Mouse (Mus musculus): ENCODE results near the gene Fbn1. TPM values are rescaled to one million over a fixed set of nuclear protein-coding genes. Genes with fewer than 3 reads are reported as not detected.

Fbn1 gene
- polyA plus RNA-seq, 1 experiment, result 3.5 TPM

- Histone ChIP-seq H3K4me3 (replicated peaks; ENCODE audit: control insufficient read depth, low read depth, low read length) (no peak overlapping the region), H3K4me1 (ENCODE audit: control insufficient read depth, insufficient read depth, low read length) (no peaks in the 10 kb centered on the region), H3K27ac (ENCODE audit: control insufficient read depth, insufficient read depth, low read depth, low read length, poor library complexity) (no peak overlapping the region)
- TF ChIP-seq POLR2A (IDR thresholded peaks at IDR 0.05; ENCODE audit: borderline replicate concordance, control insufficient read depth, low read depth, low read length), result no peak
- no peak for TF ChIP-seq CTCF (IDR thresholded peaks at IDR 0.05; ENCODE audit: control insufficient read depth, insufficient read depth, low read length)
- 85% methylated on average over 6 of the region's 6 CpGs for WGBS
These were observed 116.2 kb downstream of the Fbn1 start for GRCm38 (mm10) chr2:125391582-125391981.

GRCm38 (mm10) chr2:125389796-125390195 lies 118.0 kb downstream of the Fbn1 start:
- WGBS, result 81% methylated on average over 10 of the region's 10 CpGs
- no peak for TF ChIP-seq CTCF (IDR thresholded peaks at IDR 0.05; ENCODE audit: control insufficient read depth, insufficient read depth, low read length)
- no peak for TF ChIP-seq POLR2A (IDR thresholded peaks at IDR 0.05; ENCODE audit: borderline replicate concordance, control insufficient read depth, low read depth, low read length)
- Histone ChIP-seq H3K27ac (ENCODE audit: control insufficient read depth, insufficient read depth, low read depth, low read length, poor library complexity) (no peak overlapping the region), H3K4me3 (replicated peaks; ENCODE audit: control insufficient read depth, low read depth, low read length) (no peak overlapping the region), H3K4me1 (ENCODE audit: control insufficient read depth, insufficient read depth, low read length) (no peaks in the 10 kb centered on the region)

GRCm38 (mm10) chr2:125386221-125386965 lies 121.4 kb downstream of the Fbn1 start:
- WGBS, result 80% methylated on average over 7 of the region's 7 CpGs
- TF ChIP-seq CTCF (IDR thresholded peaks at IDR 0.05; ENCODE audit: control insufficient read depth, insufficient read depth, low read length), result no peak
- TF ChIP-seq POLR2A (IDR thresholded peaks at IDR 0.05; ENCODE audit: borderline replicate concordance, control insufficient read depth, low read depth, low read length), result no peak
- Histone ChIP-seq H3K4me3 (replicated peaks; ENCODE audit: control insufficient read depth, low read depth, low read length) (no peak overlapping the region), H3K27ac (ENCODE audit: control insufficient read depth, insufficient read depth, low read depth, low read length, poor library complexity) (no peak overlapping the region), H3K4me1 (ENCODE audit: control insufficient read depth, insufficient read depth, low read length) (no peaks in the 10 kb centered on the region)

GRCm38 (mm10) chr2:125384941-125385340 lies 122.9 kb downstream of the Fbn1 start:
- WGBS, result 80% methylated on average over 4 of the region's 4 CpGs
- no peak overlapping the region for H3K27ac ChIP-seq (ENCODE audit: control insufficient read depth, insufficient read depth, low read depth, low read length, poor library complexity)
- no peak for TF ChIP-seq POLR2A (IDR thresholded peaks at IDR 0.05; ENCODE audit: borderline replicate concordance, control insufficient read depth, low read depth, low read length)
- H3K4me1 ChIP-seq (ENCODE audit: control insufficient read depth, insufficient read depth, low read length), result no peaks in the 10 kb centered on the region
- H3K4me3 ChIP-seq (replicated peaks; ENCODE audit: control insufficient read depth, low read depth, low read length), result no peak overlapping the region

GRCm38 (mm10) chr2:125384415-125384814 lies 123.4 kb downstream of the Fbn1 start:
- H3K27ac ChIP-seq (ENCODE audit: control insufficient read depth, insufficient read depth, low read depth, low read length, poor library complexity), result no peak overlapping the region
- TF ChIP-seq CTCF (IDR thresholded peaks at IDR 0.05; ENCODE audit: control insufficient read depth, insufficient read depth, low read length), result no peak
- TF ChIP-seq POLR2A (IDR thresholded peaks at IDR 0.05; ENCODE audit: borderline replicate concordance, control insufficient read depth, low read depth, low read length), result no peak
- H3K4me3 ChIP-seq (replicated peaks; ENCODE audit: control insufficient read depth, low read depth, low read length), result no peak overlapping the region
- WGBS, result 75% methylated on average over 6 of the region's 6 CpGs
- H3K4me1 ChIP-seq (ENCODE audit: control insufficient read depth, insufficient read depth, low read length), result no peaks in the 10 kb centered on the region

- WGBS, result 90% methylated on average over 7 of the region's 7 CpGs
- Histone ChIP-seq H3K27ac (ENCODE audit: control insufficient read depth, insufficient read depth, low read depth, low read length, poor library complexity) (no peak overlapping the region), H3K4me1 (ENCODE audit: control insufficient read depth, insufficient read depth, low read length) (no peaks in the 10 kb centered on the region), H3K4me3 (replicated peaks; ENCODE audit: control insufficient read depth, low read depth, low read length) (no peak overlapping the region)
- no peak for TF ChIP-seq POLR2A (IDR thresholded peaks at IDR 0.05; ENCODE audit: borderline replicate concordance, control insufficient read depth, low read depth, low read length)
- TF ChIP-seq CTCF (IDR thresholded peaks at IDR 0.05; ENCODE audit: control insufficient read depth, insufficient read depth, low read length), result no peak
These were observed 124.5 kb downstream of the Fbn1 start for GRCm38 (mm10) chr2:125383273-125383641.

- TF ChIP-seq POLR2A (IDR thresholded peaks at IDR 0.05; ENCODE audit: borderline replicate concordance, control insufficient read depth, low read depth, low read length) (no peak), CTCF (IDR thresholded peaks at IDR 0.05; ENCODE audit: control insufficient read depth, insufficient read depth, low read length) (no peak)
- Histone ChIP-seq H3K27ac (ENCODE audit: control insufficient read depth, insufficient read depth, low read depth, low read length, poor library complexity) (no peak overlapping the region), H3K4me1 (ENCODE audit: control insufficient read depth, insufficient read depth, low read length) (no peaks in the 10 kb centered on the region), H3K4me3 (replicated peaks; ENCODE audit: control insufficient read depth, low read depth, low read length) (no peak overlapping the region)
- 67% methylated on average over 7 of the region's 7 CpGs for WGBS
These were observed 125.0 kb downstream of the Fbn1 start for GRCm38 (mm10) chr2:125382613-125383272.

- no peak for TF ChIP-seq CTCF (IDR thresholded peaks at IDR 0.05; ENCODE audit: control insufficient read depth, insufficient read depth, low read length)
- TF ChIP-seq POLR2A (IDR thresholded peaks at IDR 0.05; ENCODE audit: borderline replicate concordance, control insufficient read depth, low read depth, low read length), result no peak
- Histone ChIP-seq H3K4me1 (ENCODE audit: control insufficient read depth, insufficient read depth, low read length) (no peaks in the 10 kb centered on the region), H3K27ac (ENCODE audit: control insufficient read depth, insufficient read depth, low read depth, low read length, poor library complexity) (no peak overlapping the region), H3K4me3 (replicated peaks; ENCODE audit: control insufficient read depth, low read depth, low read length) (no peak overlapping the region)
- 53% methylated on average over 2 of the region's 2 CpGs for WGBS
These were observed 127.7 kb downstream of the Fbn1 start for GRCm38 (mm10) chr2:125380086-125380485.
